Mouse (Mus musculus) duodenum, adult 2 months (tissue): Measurements from ENCODE around the gene BC029722. TPM values are rescaled to one million over a fixed set of nuclear protein-coding genes. Genes with fewer than 3 reads are reported as not detected.

Experiments
- polyA plus RNA-seq: library from polyadenylated mRNA; depleted of rRNA; stranded (reverse); fragments of >200 nt; gene quantifications from 2 replicates; pipeline ENCODE4 v1.2.3, GENCODE M21; 2012; ENCODE audit warnings: low replicate concordance; rRNA removed

BC029722 gene
- polyA plus RNA-seq: 55.5 and 73.0 TPM in 2 replicates

DNA sequence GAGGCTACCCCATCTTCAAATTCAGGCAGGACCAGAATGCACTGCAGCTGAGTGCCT is at the start of gene BC029722:
BC029722 (minus strand) TSS at position 35 of the 57 bp plus-strand sequence.

DNA sequence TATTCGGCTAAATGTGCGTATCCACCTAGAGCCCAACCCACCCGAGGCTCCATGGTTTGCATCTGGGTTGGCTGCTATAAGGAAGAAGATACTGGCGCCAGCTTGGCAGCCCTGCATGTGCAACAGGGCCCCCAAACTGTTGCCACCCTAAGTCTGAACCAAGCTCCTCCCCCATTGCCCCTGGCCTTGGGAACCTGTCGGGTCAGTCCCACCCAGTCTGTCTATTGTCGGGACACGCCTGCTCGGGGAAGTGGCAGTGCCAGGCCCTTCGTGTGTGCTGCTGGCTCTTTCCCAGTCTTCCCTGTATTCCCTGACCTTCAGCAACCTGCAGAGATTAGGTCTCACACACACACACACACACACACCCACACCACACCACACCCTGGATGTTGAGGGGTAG is 15.5 kb upstream of the BC029722 start, which contains the start of gene Fam83c:
Fam83c (minus strand) TSS at position 123 of the 400 bp plus-strand sequence.

DNA sequence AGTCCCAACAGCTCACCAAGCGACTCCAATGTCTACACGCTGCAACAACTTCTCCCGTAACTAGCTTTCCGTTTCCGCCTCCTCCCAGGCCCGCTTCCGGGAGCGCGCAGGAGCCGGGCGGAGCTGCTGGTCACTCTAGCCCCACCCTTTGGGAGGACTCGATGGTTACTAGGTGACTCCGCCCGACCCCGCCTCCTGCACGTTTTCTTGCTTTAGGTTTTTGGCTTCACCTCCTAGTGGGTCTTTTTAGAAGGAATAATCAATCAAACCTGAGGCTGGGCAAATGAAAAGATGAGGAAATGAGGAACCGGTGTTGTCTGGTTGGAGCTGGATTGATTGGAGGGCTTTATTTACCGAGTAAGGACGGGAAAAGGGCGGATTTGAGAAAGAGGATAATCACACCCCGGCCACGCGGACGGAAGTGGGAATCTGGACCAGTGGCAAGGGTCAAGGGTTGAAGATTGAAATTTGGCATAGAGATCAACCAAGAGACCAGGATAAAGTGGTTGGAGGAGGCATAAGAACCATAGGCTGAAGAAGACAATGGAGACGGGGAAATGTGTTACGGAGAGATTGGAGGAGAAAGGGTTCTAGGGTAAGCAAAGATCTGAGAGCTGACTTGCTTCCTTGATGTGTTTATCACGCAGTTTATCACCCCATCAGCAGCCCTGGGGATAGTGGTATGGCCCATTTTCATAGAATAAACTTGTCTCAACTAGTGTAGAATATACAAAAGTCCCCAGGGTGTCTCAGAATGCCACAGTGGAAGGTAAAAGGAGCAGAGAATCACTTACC is 7.6 kb upstream of the BC029722 start, which contains the start of gene Eif6:
Eif6 (minus strand) TSS at position 296 of the 795 bp plus-strand sequence.

DNA sequence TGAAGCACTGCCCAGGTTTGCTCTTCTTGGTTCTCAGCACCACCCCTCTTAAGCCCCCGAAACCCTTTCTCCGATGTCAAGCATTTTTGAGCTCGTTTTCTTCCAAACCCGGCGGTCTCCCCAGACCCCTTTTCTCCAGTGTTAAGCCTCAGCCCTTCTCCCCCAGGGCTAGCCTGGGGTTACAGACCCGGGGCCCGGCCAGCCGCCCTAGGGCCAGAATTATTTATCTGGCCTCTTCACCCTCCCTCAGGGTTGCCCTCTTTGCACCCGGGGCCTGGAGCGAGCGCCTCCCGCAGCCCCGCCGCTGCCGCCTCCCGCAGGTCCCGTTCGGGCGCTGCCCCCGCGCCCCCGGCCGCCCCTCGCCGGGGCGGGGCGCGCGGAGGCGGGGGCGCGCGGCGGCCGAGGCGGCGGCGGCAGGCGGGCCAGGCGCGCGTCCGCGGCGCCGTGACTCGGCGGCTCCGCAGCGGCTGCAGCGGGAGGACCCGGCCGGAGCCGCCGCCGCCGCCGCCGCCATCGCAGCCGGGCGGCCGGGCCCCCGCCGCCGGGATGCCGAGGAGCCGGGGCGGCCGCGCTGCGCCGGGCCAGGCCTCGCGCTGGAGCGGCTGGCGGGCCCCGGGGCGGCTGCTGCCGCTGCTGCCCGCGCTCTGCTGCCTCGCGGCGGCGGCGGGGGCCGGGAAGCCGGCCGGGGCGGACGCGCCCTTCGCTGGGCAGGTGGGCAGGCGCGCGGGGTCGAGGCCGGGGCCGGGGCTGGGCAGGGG is 44.1 kb downstream of the BC029722 start, which contains the start of gene Mmp24:
Mmp24 (plus strand) TSS at position 416 of the 758 bp plus-strand sequence.

Other genes starting within 250 kb of the BC029722 start
- 73.2 and 195 TPM in 2 replicates for gene Gss, start 226.6 kb downstream of the BC029722 start, polyA plus RNA-seq
- gene Myh7b, start 208.2 kb downstream of the BC029722 start, polyA plus RNA-seq: 0.04 and 0.15 TPM in 2 replicates
- gene Trpc4ap, start 127.0 kb downstream of the BC029722 start, polyA plus RNA-seq: 105 and 143 TPM in 2 replicates
- gene Edem2, start 90.0 kb downstream of the BC029722 start, polyA plus RNA-seq: 53.3 and 79.7 TPM in 2 replicates
- not detected in 2 replicates for gene Gm17581, start 83.6 kb downstream of the BC029722 start, polyA plus RNA-seq
- gene Procr, start 68.3 kb downstream of the BC029722 start, polyA plus RNA-seq: 6.9 and 9.3 TPM in 2 replicates
- gene Mmp24, start 44.1 kb downstream of the BC029722 start, polyA plus RNA-seq: 0.34 and 0.62 TPM in 2 replicates
- 336 and 452 TPM in 2 replicates for gene Eif6, start 7.5 kb upstream of the BC029722 start, polyA plus RNA-seq
- 0.15 and 1.1 TPM in 2 replicates for gene Fam83c, start 15.4 kb upstream of the BC029722 start, polyA plus RNA-seq
- 6.6 and 8.5 TPM in 2 replicates for gene Uqcc1, start 110.9 kb upstream of the BC029722 start, polyA plus RNA-seq
- not detected in 2 replicates for gene Gm15557, start 121.3 kb upstream of the BC029722 start, polyA plus RNA-seq
- gene Gdf5, start 125.9 kb upstream of the BC029722 start, polyA plus RNA-seq: not detected in 2 replicates
- 3.8 and 4.3 TPM in 2 replicates for gene Cep250, start 137.0 kb upstream of the BC029722 start, polyA plus RNA-seq
- gene 6430550D23Rik, start 188.6 kb upstream of the BC029722 start, polyA plus RNA-seq: 1.4 and 1.9 TPM in 2 replicates
- 225 and 402 TPM in 2 replicates for gene Ergic3, start 188.6 kb upstream of the BC029722 start, polyA plus RNA-seq
- gene Fer1l4, start 233.5 kb upstream of the BC029722 start, polyA plus RNA-seq: 0.30 and 10.9 TPM in 2 replicates
- 0.27 and 0.93 TPM in 2 replicates for gene Spag4, start 245.7 kb upstream of the BC029722 start, polyA plus RNA-seq